Mouse (Mus musculus): ENCODE measurements around the gene Trip12.

Trip12 gene

DNA sequence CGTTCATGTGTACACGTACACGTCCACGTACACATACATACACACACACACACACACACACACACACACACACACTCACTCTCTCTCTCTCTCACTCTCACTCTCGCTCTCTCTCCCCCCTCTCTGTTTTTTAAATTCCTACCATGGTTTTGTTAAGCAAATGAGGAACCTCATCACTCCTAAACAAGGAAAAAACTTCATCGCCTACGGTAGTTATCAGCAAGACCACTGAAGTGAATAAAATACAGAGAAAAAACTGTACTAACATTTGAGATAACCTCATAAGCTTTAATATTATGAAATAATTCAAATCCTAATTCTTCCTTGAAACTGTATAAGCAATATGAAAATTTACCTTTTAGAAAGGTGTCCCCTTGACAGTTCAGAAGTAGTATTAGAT is 45.0 kb downstream of the Trip12 start:
- no peak for DNase-seq (ENCODE audit: low read depth, low spot score)

DNA sequence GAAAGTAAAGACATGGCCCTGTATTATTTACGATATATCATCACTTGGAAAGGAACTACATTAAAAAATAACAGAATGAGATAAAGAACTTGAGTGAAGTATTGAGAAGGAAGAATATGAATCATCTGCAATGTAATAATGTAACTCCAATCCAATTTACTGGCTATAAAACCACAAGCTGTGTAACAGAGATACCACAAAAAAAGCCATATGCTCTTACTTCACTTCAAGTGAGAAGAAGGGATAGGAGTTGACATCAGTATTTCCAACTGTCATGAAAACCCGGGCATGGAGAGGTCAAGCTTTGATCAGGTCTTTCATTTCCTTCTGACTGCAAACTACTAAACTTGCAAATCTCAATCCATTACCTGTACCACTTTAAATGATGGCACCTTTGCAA is 48.9 kb downstream of the Trip12 start:
- no peak for DNase-seq (ENCODE audit: low read depth, low spot score)

DNA sequence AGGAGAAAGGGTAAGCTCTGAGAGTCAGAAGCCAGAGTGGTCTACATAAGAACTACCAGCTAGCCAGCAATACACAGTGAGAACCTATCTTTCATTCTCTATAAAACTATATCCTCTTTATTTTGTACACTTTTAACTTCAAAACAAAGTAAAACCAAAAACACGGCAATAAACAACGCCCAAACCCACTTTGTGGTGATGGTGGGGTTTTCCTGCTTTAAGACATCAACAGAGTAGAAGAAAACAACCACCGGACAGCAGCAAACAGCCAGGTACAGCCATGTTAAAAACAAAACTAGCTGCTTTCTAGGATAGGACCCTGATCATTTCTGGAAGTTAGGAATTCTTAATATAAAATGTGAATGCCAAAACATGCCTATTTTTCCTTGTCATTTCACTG is 59.7 kb downstream of the Trip12 start:
- DNase-seq (ENCODE audit: low read depth, low spot score), result no peak

DNA sequence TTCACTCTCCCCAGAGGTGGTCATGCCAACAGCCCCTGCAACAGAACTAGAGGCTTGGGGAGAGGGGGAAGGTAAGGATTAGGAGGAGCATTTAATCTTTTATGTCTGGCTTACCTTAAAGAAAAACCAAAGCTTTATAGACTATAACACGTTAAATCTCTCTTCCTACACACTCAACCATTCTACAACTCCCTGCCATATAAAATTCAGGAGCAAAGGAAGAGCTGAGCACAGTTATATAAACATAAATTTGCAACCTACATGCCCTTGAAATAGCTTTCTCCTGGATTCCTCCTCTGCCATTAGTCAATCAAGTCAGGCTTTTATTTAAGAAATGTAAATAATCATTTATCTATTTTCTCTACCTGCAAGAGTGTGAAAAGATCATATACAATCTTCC is 62.9 kb downstream of the Trip12 start:
- DNase-seq (ENCODE audit: low read depth, low spot score), result no peak

DNA sequence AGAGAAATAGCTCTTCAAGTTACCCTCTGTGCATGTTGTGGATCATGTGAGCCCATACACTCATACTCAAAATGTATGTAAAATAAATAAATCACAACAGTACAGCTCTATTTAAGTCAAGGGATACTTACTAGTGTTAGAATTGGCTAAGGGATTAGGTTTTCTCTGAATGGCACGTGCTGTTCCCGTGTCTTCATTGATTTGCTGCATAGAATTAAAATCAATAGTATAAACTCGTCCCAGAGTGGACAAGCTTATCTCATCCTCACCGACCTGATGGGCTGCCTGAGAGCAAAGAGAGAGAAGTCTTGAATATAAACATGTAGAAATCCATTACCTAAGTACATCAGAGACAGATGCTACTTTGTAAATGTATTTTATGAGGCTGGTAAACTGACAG is 81.5 kb downstream of the Trip12 start:
- no peak for DNase-seq (ENCODE audit: low read depth, low spot score)

DNA sequence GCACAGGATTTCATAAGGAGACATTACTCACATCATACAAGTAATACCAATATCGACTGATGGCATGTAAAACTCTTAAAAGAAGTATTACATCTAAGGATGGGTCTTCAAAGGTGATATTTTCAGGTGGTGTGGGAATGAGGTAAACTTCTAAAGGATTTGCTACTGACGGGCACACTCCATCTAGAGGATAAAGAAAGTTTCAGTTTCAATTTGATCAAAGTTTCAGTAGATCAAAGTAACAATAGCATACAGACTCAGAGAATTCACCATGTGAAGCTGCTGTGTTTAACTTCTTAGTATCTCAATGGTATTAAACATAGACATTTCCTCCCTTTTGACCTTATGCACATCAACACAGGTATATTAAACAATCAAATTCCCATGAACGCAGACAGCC is 98.2 kb downstream of the Trip12 start:
- no peak for DNase-seq (ENCODE audit: low read depth, low spot score)

DNA sequence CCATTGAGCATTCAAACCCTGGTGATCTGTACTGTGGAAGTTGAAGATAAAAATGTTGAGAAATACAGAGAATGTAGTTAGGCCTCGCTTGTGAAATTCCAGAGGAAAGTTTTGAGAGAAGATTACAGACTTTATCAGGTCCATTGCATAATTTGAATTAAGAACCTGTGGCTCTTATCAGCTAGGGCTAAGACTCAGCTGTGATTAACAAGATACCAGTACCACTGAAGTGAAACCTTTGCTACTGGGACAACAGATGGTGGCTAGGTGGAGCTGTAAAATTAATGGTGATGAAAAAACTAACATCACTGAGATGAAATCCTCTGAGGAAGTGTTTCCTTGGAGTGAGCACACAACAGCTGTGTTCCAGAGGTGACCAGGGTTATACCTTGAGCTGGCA is 100.2 kb downstream of the Trip12 start:
- DNase-seq (ENCODE audit: low read depth, low spot score), result no peak

DNA sequence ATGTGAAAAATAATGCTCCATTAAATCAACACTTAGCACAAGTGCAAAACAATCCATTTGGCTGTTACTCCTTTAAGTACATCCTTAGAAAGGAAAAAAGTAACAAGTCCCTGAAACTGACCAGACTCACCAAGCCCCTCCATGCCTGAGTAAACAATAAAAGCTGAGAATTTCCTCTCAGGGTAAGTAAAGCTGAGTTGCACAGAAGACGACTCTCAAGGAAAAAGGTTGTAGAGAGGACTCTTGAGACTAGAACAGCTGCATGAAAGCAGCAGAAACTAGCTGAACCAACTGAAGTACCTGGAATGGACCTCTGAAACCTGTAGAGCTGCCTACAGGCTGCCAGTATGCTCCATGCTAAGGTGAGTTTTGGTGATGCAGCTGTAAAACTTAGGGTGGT is 103.2 kb downstream of the Trip12 start:
- DNase-seq (ENCODE audit: low read depth, low spot score), result no peak

DNA sequence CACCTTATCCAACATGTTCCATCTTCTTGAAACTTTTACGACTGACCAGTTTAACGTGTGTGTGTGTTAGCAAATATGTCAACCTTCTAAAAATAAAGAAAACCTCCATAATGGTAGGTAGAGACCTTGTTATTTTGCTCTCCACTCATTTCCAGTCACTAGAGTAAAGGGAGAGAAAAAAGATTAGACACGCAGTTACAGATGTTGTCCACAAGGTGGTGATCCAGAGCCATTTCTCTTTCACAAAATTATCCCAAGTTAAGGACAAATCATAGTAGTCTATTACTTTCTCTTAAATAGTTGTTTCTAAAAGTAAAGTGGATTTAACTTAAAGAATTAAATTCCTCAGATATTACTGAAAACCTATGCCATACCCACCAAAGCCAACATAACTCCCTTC is 106.5 kb downstream of the Trip12 start:
- DNase-seq (ENCODE audit: low read depth, low spot score), result no peak

DNA sequence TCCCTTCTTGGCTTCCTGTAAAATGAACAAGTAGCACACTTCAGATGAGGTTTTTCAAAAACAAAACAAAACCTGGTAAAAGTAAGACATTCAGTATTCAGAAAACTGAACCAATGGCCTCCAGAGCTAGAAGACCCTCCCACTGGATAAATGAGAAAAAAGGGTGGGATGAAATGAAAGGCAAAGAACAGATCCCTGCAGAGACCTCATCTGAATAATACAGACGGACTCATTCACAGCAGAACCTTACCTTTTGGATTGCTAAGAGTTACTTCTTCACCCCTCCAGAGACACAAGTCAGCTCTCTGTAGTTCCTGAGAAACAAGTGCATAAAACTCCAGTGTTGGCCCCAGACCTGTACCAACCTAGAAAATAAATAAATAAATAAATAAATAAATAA is 108.6 kb downstream of the Trip12 start:
- no peak for DNase-seq (ENCODE audit: low read depth, low spot score)

DNA sequence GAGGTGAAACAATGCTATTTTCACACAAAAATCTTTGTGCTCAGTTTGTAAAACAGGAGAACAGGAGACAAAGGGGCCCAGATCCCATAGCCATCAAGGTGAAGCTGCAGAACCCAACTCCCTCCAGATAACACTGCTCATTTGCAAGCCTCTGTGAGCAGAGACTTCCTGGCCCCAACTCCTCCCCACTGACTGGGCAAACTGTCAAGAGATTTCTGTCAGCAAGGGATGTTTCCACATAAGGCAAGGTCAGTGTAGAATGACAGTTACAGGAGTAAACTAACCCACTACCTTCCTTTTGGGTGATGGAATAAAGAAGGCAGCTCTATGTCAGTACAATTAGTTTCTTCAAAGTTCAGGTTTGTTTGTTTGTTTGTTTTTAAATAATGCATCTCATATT is 117.5 kb downstream of the Trip12 start:
- no peak for DNase-seq (ENCODE audit: low read depth, low spot score)

DNA sequence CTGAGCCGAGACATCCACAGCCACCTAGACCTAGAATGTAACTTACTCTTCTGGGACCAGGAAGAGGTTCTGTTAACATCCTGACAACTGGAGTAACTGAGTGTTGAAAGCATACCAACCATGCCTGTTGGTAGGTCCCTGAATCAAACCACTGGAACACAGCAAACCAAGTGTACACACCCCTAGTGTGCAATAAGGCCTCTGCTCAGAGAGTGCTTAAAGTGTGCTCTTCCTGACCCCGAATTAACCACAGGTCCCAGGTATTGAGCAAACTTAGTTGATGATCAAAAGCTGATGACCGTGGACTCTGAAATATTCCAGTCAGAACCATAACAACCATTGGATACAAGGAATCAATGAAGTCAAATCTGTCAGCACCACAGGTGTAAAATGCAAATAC is 117.9 kb downstream of the Trip12 start:
- no peak for DNase-seq (ENCODE audit: low read depth, low spot score)

DNA sequence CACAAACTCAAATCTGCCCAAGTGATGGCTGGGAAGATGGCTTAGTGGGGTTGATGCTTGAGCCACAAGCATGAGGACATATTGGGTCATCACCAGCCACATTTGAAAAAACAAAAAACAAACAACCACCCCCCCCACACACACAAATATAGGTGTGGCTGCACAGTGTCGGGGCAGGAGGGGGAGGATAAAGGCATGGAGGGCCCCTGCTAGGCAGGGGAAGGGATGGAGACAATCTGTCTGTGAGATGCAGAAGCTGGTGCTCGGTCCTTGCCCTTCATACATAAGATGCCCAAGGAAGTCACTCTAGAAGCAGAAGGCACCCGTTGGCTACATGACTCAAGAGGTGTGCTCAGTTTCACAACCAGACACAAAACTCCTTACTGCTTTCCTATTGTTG is 118.4 kb downstream of the Trip12 start:
- no peak for DNase-seq (ENCODE audit: low read depth, low spot score)

DNA sequence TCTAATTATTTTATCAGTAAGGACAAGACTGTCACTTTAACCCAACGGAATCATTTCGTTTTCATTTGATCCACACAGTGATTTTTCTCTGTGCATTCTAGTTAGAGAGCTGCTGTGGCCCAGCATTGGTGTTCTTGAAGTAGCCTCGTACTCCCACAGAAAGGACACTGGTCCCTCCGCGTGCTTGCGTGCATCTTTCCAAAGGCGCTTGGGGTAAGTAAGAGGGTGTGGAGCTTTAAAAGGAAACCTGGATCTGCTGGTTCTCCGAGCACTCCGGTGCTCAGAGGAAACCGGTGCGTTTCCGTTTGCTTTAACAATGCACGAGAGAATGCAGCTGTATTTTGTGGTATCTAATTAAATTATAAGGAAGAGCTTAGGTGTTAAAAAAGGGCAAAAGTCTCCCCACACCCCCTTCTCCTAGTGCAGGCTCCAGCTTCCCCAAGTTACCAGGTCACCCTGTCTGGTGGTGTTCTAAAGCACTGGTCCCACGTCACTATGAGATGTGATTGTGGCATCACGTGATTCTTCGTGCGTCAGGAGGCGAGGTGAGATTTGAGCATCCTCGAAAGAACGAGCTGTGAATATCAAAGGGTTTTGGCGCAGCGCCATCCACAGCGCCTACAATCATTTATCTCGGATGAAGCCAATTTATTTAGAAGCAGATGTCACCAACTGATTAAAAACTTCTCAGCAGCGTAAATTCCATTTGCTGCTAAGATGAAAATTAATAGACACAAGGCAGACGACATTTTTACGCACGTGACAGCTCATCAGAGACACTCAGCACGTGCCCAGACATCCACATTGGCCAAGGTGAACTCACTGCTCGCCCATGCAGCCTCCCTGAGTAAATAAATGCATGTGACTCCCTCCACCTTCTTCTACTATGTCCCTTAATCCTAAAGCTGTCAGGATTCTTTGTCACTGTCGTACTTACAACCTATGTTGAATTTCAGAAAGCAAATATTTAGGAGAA is 130.2 kb downstream of the Trip12 start:
- DNase-seq (ENCODE audit: low read depth, low spot score), result no peak

DNA sequence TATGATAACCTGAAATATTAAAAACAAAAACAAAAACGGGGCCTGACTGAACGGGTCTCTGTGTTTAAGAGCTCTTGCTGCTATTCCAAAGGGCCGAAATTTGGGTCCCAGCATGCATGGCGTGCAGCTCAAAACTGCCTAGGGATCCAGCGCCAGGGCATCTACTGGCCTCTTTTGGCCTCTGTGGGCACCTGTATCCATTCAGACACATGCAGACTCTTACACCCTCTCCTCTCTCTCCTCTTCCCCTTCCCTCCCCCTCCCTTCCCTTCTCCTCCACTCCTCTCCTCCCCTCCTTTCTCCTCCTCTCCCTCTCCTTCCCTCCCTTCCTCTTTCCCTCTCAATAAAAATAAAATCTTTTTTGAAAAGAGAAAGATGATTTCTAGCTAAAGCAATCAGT is 130.9 kb downstream of the Trip12 start:
- no peak for DNase-seq (ENCODE audit: low read depth, low spot score)

DNA sequence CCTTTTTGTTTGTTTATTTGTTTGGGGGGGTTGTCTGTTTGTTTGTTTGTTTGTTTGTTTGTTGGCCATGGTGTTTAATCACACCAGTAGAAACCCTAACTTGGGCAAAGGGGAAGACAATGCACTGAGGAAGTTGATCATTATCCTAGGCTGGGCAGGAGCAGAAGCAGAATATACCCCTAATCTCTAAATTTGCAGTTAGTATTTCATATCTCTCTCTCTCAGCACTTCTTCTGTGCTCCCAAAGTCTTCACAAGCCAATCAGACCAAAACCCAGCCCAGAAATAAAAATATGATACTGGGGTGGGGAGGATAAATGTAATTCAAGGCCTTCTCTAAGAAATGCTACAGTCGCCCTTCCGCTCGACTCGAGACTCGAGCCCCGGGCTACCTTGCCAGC is 140.1 kb downstream of the Trip12 start:
- no peak for DNase-seq (ENCODE audit: low read depth, low spot score)

DNA sequence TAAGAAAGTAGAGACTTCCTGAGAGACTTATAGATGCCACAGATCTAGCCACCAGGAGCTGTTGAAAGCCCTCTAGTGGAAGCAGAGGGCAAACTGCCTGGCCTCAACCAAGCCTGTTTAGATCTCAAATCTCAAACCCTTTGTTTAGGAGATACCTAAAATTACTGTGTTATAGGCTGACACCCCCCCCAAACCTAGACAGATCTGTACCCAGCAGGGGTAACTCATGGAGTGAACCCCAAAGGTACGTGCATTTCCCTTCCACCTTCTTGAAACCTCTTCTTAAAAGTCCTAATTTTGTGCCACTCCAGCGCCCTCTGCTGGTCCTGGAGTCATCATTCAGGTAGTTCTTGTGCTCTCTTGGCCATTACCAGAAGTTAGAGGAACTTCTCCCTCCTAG is 143.2 kb downstream of the Trip12 start:
- no peak for DNase-seq (ENCODE audit: low read depth, low spot score)

DNA sequence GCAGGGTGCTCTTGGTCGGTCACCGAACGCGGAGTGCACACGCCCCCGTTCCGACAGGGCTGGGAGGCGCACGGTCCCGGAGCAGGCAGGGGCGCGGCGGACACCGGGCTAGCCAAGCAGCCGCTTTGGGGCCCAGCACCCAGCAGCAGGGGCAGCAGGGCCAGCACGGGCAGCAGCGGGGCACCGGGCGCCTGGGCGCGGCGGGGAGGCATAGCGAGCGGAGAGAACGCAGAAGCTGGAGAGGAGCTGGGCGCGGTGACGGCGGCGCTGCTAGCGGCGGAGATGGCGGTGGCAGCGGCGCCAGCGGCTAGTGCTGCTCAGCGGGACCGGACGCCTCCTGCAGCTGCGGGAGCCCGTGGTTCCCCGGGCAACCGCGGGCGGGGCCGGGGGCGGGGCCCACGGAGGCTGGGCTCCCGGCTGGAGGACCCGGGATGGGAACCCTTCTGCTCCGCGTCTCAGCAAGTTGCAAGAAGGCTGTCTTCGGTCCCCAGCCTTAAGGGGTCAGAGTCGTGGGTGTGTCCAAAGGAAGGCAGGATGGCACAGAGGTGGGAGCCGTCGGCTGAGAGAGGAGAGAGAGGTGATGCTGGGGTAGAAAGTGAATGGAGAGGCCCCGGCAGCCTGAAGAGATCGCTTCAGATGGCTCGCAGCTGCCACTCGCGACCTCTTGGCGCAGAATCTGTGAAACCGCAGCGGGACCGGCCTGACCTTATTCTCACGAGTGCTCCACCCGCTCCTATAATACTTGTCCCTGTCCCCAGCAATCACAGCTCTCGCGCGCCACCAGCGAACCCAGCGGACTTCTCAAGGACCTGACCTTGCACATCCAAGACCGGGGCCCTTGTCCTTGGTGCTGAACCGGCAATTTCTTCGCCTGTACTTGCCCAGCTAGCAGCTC is 144.6 kb downstream of the Trip12 start, which contains the start of gene Dner:
Gene Dner, minus strand, starts transcription at position 705 of the 895 bp plus-strand sequence.
- peak; percentile 6 for DNase-seq (ENCODE audit: low read depth, low spot score)

DNA sequence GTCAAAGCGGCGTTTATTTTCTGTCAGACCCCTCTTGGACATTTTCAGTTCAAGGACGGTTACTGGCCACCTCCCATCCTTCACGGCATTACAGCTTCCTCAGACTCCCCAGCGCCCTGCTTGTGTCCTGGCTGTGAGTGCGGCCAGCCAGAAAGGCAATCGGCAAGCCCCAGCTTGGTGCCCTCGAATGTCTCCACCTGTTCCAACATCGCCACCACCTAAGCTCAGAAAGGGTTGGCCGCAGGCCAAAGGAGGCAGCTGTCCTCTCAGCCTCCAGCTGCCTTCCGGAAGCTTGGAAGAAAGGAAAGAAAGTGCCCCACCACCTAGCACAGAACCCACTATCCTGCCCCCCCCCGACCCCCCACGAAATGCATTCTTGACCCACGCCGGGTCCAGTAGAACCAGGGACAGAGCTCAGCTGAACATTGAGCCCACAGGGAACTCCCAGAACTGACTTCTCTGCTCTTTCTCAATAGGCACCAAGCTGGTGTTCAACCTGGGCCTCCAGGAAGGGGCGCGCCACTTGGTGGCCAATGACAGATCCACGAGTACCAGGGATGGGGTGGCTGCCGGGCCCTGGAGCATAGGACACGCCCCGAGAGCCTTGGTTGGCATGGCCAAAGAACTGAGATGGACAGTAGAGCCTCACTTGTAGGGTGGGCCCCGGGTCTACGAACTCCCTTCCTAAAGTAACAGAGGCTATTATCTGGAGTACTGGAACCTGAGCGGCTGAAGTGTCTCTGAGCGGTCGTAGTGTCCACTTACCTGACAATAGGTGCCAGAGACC is 145.4 kb downstream of the Trip12 start:
- peak; percentile 3 for DNase-seq (ENCODE audit: low read depth, low spot score)

DNA sequence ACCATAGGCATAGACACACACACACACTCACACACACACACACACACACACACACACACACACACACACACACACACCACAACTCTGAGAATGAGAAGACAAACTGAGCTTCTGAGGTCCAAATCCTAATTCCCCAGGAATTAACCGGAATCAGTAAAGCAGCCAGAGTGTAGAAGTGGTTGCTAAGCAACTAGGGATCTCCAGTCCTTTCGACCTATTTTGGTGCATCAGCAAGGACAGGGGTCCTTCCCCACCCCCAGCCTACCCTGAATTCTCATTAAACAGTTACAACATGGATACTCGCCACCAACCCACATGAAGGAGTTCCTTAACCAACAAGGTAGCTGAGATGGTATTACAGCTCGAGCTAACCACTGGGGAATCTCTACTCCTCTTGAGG is 162.4 kb downstream of the Trip12 start:
- DNase-seq (ENCODE audit: low read depth, low spot score), result no peak

All from skeletal muscle tissue, adult 2 months (tissue).